Mouse (Mus musculus): ENCODE data around the gene Hcfc2. TPM values are rescaled to one million over a fixed set of nuclear protein-coding genes. Genes with fewer than 3 reads are reported as not detected.

The Hcfc2 gene
- polyA plus RNA-seq, 1 experiment, result 32.5 TPM

DNA sequence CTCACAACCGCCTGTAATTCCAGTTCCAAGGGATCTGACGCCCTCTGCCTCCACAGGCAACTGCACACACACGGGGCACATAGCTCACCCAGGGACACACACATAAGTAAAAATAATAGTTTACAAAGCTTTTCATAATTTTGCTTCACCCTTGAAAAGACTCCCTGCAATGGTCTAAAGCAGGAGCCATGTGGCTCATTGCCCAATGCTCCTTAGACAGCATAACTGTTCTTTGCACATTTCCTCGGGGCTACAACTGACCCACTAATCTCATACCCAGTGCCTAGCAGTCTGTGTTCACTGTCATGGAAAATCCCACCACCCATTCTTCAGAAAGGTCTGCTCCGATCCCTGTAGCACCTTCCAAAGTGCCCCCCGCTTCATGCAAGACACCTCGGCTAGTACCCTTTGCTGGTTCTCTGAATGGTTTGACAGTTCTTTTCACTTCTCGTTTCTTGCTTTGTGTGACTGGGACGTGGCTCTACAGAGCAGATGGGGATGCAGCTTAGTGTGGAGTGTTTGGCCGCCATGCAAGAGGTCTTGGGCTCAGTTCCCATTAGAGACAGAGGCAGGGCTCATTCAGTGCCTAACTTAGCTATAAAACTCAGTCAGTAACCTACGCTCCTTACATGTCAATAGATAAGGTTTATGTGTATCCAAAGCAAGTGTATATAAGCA lies 59.4 kb downstream of the Hcfc2 start:
- DNase-seq, result peak in 1 of 2 experiments; percentile 37
- Histone ChIP-seq H3K27ac (ENCODE audit: insufficient read depth, low read length) (no peak overlapping the region), H3K27me3 (ENCODE audit: control insufficient read depth, insufficient read depth, low read length) (no peaks in the 10 kb centered on the region), H3K4me1 (ENCODE audit: control insufficient read depth, insufficient read depth, low read length) (peaks cover 10% of the 10 kb centered on the region), H3K4me3 (replicated peaks; ENCODE audit: insufficient read depth, low read depth, low read length) (no peak overlapping the region)
- WGBS, result 38% methylated on average over 11 of the region's 11 CpGs
- no peak for TF ChIP-seq CTCF (IDR thresholded peaks at IDR 0.05; ENCODE audit: borderline replicate concordance, insufficient read depth, low read depth, low read length)
- TF ChIP-seq POLR2A (IDR thresholded peaks at IDR 0.05; ENCODE audit: borderline replicate concordance, insufficient read depth, low read length), result no peak

DNA sequence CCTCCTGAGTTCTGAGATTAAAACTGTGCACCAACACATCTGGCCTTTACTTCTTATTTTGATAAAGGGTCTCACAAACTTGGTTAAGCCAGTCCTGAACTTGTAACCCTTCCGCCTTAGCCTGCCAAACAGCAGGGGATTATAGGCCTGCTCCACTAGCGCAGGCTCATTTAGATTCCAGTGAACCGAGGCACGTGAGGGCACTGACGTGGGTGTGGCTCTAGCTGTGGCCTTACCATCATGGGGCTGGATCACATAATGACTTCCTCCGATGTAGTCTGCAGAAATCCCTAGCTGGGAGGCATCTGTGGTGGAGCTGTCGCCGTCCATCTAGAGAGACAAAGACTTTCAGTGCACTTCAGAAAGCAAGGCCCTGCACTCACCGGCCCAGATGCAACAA lies 60.5 kb downstream of the Hcfc2 start:
- WGBS, result 84% methylated on average over 9 of the region's 9 CpGs
- Histone ChIP-seq H3K4me3 (replicated peaks; ENCODE audit: insufficient read depth, low read depth, low read length) (no peak overlapping the region), H3K27ac (ENCODE audit: insufficient read depth, low read length) (no peak overlapping the region), H3K4me1 (ENCODE audit: control insufficient read depth, insufficient read depth, low read length) (peaks cover 19% of the 10 kb centered on the region), H3K27me3 (ENCODE audit: control insufficient read depth, insufficient read depth, low read length) (no peaks in the 10 kb centered on the region)
- TF ChIP-seq CTCF (IDR thresholded peaks at IDR 0.05; ENCODE audit: borderline replicate concordance, insufficient read depth, low read depth, low read length), result no peak
- TF ChIP-seq POLR2A (IDR thresholded peaks at IDR 0.05; ENCODE audit: borderline replicate concordance, insufficient read depth, low read length), result no peak
- no peak for DNase-seq

DNA sequence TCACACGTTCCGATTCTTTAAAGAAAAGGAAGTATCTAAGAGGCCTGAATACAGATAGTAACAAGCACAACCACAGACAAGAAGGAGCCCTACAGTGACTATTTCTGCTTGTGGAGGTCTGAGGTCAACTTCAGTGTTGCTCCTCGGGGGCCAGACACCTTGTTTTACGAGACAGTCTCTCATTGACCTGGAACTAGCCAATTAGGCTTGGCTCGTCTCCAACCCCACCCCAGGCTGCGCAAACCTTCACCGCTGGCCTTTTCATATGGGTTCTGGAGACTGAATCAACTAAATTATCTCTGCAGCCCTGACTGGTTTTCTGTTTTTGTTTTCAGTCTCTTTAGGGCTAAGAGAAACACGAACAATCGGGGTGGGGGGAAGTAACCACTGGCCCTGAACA lies 61.4 kb downstream of the Hcfc2 start:
- DNase-seq, result no peak
- Histone ChIP-seq H3K27ac (ENCODE audit: insufficient read depth, low read length) (no peak overlapping the region), H3K27me3 (ENCODE audit: control insufficient read depth, insufficient read depth, low read length) (no peaks in the 10 kb centered on the region), H3K4me1 (ENCODE audit: control insufficient read depth, insufficient read depth, low read length) (peaks cover 20% of the 10 kb centered on the region), H3K4me3 (replicated peaks; ENCODE audit: insufficient read depth, low read depth, low read length) (no peak overlapping the region)
- 45% methylated on average over 9 of the region's 9 CpGs for WGBS
- TF ChIP-seq CTCF (IDR thresholded peaks at IDR 0.05; ENCODE audit: borderline replicate concordance, insufficient read depth, low read depth, low read length) (no peak), POLR2A (IDR thresholded peaks at IDR 0.05; ENCODE audit: borderline replicate concordance, insufficient read depth, low read length) (no peak)

DNA sequence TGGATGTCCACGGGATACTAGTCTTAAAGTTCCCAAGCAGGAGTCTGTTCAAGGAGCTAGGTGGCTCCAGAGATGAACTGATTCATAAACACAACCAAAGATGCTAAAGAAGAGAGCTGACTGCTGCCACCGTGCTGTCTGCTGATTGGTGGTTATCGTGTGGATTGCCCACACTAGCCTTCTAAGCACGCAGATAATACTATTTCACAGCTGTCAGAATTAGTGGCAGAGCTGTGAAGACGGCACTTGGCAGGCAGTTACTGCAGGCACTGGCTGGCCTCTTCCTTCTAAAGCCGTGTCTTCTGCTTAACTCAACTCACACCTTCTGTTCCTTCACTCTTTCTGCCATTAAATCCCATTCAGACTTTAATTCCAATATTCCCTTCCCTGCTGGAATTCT lies 62.4 kb downstream of the Hcfc2 start:
- Histone ChIP-seq H3K27ac (ENCODE audit: insufficient read depth, low read length) (no peak overlapping the region), H3K4me3 (replicated peaks; ENCODE audit: insufficient read depth, low read depth, low read length) (no peak overlapping the region), H3K27me3 (ENCODE audit: control insufficient read depth, insufficient read depth, low read length) (no peaks in the 10 kb centered on the region), H3K4me1 (ENCODE audit: control insufficient read depth, insufficient read depth, low read length) (peaks cover 20% of the 10 kb centered on the region)
- DNase-seq, result no peak
- WGBS, result 38% methylated on average over 6 of the region's 6 CpGs
- TF ChIP-seq CTCF (IDR thresholded peaks at IDR 0.05; ENCODE audit: borderline replicate concordance, insufficient read depth, low read depth, low read length) (no peak), POLR2A (IDR thresholded peaks at IDR 0.05; ENCODE audit: borderline replicate concordance, insufficient read depth, low read length) (no peak)

DNA sequence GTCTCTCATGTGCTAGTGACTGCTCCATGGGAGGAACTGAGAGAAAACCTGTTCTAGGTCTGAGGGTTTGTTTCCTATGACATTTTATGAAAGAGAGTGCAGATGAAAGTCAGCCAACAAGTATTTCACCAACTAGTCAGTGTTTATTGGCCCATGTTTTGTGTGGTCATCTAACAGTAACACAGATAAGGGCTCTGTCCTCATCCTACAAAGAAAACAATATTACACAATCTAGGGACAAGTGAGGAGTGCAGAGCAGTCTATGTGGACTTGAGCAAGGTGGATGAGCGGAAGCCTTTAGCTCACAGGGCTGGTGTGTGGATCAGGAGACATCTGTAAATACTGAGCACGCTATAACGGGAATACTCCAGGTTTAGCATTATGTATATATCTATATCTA lies 62.9 kb downstream of the Hcfc2 start:
- no peaks in the 10 kb centered on the region for H3K27me3 ChIP-seq (ENCODE audit: control insufficient read depth, insufficient read depth, low read length)
- no peak for DNase-seq
- WGBS, result 95% methylated on average over 3 of the region's 3 CpGs
- H3K4me3 ChIP-seq (replicated peaks; ENCODE audit: insufficient read depth, low read depth, low read length), result no peak overlapping the region
- no peak overlapping the region for H3K27ac ChIP-seq (ENCODE audit: insufficient read depth, low read length)
- TF ChIP-seq CTCF (IDR thresholded peaks at IDR 0.05; ENCODE audit: borderline replicate concordance, insufficient read depth, low read depth, low read length) (no peak), POLR2A (IDR thresholded peaks at IDR 0.05; ENCODE audit: borderline replicate concordance, insufficient read depth, low read length) (no peak)
- peaks cover 20% of the 10 kb centered on the region for H3K4me1 ChIP-seq (ENCODE audit: control insufficient read depth, insufficient read depth, low read length)

DNA sequence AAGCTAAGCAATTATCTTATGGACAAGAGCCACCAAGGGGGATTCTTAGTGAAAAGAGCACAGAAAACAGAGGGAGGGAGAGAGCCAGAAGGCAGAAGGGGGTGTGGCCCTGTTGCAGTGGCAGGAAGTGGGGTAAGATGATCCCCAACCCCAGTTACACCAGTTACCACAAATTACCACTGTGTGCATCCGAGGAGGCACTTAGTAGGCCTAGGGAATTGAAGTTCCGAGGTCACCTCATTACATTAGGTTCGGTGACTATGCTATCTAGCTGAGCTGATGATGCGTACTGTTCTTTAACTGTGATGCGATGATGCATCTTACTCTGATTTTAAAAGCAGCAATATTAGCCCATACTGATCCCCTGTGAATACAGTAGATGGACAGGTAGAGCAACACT lies 63.7 kb downstream of the Hcfc2 start:
- Histone ChIP-seq H3K27ac (ENCODE audit: insufficient read depth, low read length) (no peak overlapping the region), H3K4me1 (ENCODE audit: control insufficient read depth, insufficient read depth, low read length) (peaks cover 23% of the 10 kb centered on the region), H3K27me3 (ENCODE audit: control insufficient read depth, insufficient read depth, low read length) (no peaks in the 10 kb centered on the region), H3K4me3 (replicated peaks; ENCODE audit: insufficient read depth, low read depth, low read length) (no peak overlapping the region)
- 89% methylated on average over 5 of the region's 5 CpGs for WGBS
- no peak for DNase-seq
- TF ChIP-seq CTCF (IDR thresholded peaks at IDR 0.05; ENCODE audit: borderline replicate concordance, insufficient read depth, low read depth, low read length) (no peak), POLR2A (IDR thresholded peaks at IDR 0.05; ENCODE audit: borderline replicate concordance, insufficient read depth, low read length) (no peak)

DNA sequence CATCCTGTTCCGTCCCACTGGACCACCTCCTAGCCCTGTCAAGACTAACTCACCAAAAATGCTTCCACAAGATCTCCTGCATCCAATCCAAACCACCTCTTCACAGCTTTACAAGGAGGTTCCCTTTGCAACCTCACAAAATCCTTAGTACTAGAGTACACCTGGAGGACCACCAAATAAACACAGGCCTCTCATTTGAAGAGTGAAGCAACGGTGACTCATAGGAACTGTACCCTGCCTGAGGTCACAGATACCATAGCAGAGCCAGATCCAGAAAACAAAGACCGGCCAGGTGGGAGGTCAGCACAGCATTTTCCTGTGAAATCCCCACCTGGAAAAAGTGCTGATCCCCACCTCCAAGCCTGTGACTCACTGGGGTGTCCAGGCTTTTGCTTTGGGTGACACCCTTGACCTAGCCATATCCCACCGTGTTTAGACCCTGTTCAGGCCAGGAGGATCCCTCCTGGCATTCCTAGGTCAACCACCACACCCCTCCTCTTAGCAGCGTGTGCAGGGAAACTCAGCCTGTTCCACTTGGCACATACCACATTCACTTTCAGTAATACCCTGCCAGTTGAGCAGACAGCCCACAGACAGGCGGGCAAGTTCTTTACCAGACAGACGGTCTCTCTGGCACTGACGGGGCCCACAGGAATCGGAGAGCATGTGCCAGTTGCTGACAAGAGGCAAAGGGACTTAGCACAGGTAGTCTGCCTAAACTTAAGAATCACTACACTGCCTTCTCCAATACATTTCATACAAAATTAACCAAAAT lies 65.3 kb downstream of the Hcfc2 start:
- Histone ChIP-seq H3K4me3 (replicated peaks; ENCODE audit: insufficient read depth, low read depth, low read length) (peak overlapping the region; percentile 10), H3K27ac (ENCODE audit: insufficient read depth, low read length) (no peak overlapping the region), H3K4me1 (ENCODE audit: control insufficient read depth, insufficient read depth, low read length) (peaks cover 23% of the 10 kb centered on the region), H3K27me3 (ENCODE audit: control insufficient read depth, insufficient read depth, low read length) (no peaks in the 10 kb centered on the region)
- TF ChIP-seq CTCF (IDR thresholded peaks at IDR 0.05; ENCODE audit: borderline replicate concordance, insufficient read depth, low read depth, low read length) (no peak), POLR2A (IDR thresholded peaks at IDR 0.05; ENCODE audit: borderline replicate concordance, insufficient read depth, low read length) (no peak)
- DNase-seq, result peak; percentile 54 to 74
- WGBS, result 10% methylated on average over 9 of the region's 9 CpGs
